Mouse (Mus musculus) liver, embryonic 14.5 days (tissue): Measurements from ENCODE around the gene Cep152. TPM values are rescaled to one million over a fixed set of nuclear protein-coding genes. Genes with fewer than 3 reads are reported as not detected.

Source experiments
- ATAC-seq: fragments of 200-750 bp; cut with Nextera tagmentation; 2 replicates; pipeline ENCODE4 v1.8.0; 2017; ENCODE audit warnings: moderate number of reproducible peaks, mild to moderate bottlenecking, moderate library complexity; ENCODE audit not compliant: insufficient read depth
- DNase-seq, 3 experiments: peaks; one replicate each; pipeline ENCODE4 v3.0.0-alpha.2; 2012 to 2013; ENCODE audit warnings: low read depth in 3 of 3, low spot score in 3 of 3
- H3K27ac ChIP-seq: fragments of 300-500 bp; sonication (generic); 2 replicates; pipeline ENCODE4 v1.5.1; 2014; ENCODE audit warnings: moderate library complexity, mild to moderate bottlenecking, control low read depth, inconsistent platforms
- H3K27me3 ChIP-seq: fragments of 300-500 bp; sonication (generic); 2 replicates; pipeline ENCODE4 v1.6.1; 2014; ENCODE audit warnings: mild to moderate bottlenecking, low read length, moderate library complexity; ENCODE audit not compliant: control insufficient read depth, insufficient read depth
- H3K36me3 ChIP-seq: fragments of 300-500 bp; sonication (generic); replicated peaks from 2 replicates; pipeline ENCODE4 v1.6.1; 2014; ENCODE audit warnings: low read depth; ENCODE audit not compliant: control insufficient read depth, insufficient read depth
- H3K4me1 ChIP-seq, 2 experiments: fragments of 200-500 bp in 1 of 2; fragments of 300-500 bp in 1 of 2; sonication (generic) in 1 of 2; replicated peaks; 2 replicates each; pipeline ENCODE4 v1.6.1; 2012 to 2014; ENCODE audit warnings: antibody characterized with exemption in 1 of 2, inconsistent platforms in 1 of 2, low read length in 1 of 2; ENCODE audit not compliant: control insufficient read depth in 2 of 2, insufficient read depth in 2 of 2
- H3K4me2 ChIP-seq: fragments of 300-500 bp; sonication (generic); 2 replicates; pipeline ENCODE4 v1.6.1; 2014; ENCODE audit warnings: low read depth, mild to moderate bottlenecking, control low read depth, moderate library complexity
- H3K4me3 ChIP-seq, 2 experiments: fragments of 200-500 bp in 1 of 2; fragments of 300-500 bp in 1 of 2; sonication (generic) in 1 of 2; 2 replicates each; pipeline ENCODE4 v1.5.1; 2012 to 2014; ENCODE audit warnings: low read depth in 2 of 2, low read length in 2 of 2, mild to moderate bottlenecking in 2 of 2, control low read depth in 1 of 2, inconsistent platforms in 1 of 2, moderate library complexity in 1 of 2; ENCODE audit not compliant: insufficient read depth in 1 of 2
- H3K9ac ChIP-seq: fragments of 300-500 bp; sonication (generic); replicated peaks from 2 replicates; pipeline ENCODE4 v1.6.1; 2014; ENCODE audit warnings: mild to moderate bottlenecking, control low read depth, moderate library complexity
- H3K9me3 ChIP-seq: fragments of 300-500 bp; sonication (generic); 2 replicates; pipeline ENCODE4 v1.6.1; 2016; ENCODE audit warnings: low read length, mixed read lengths; ENCODE audit not compliant: control insufficient read depth
- CTCF ChIP-seq: IDR thresholded peaks from 2 replicates; pipeline ENCODE4 v1.5.1; 2016; ENCODE audit warnings: antibody characterized with exemption, low read depth, control low read depth
- EP300 ChIP-seq: IDR thresholded peaks from 2 replicates; pipeline ENCODE4 v1.6.1; 2016; ENCODE audit warnings: antibody characterized with exemption, low read depth
- WGBS: fragments of 180-500 bp; shearing (Covaris S2); extraction: QIAGEN DNeasy Blood & Tissue Kit; methylation state at CpG from one replicate; pipeline ENCODE4 v1.1.7; 2014; ENCODE audit not compliant: insufficient replicate concordance; 5-methylcytosine and 5-hydroxymethylcytosine counted together
- polyA plus RNA-seq, 2 experiments: library from polyadenylated mRNA; depleted of rRNA in 1 of 2; stranded (reverse) in 1 of 2; unstranded in 1 of 2; fragments of >200 nt; fragmentation: Nextera tagmentation in 1 of 2; extraction: Ambion mirVana in 1 of 2; gene quantifications; 2 replicates each; pipeline versions ENCODE4 v1.2.1 to v1.2.3; 2012 to 2014

The Cep152 gene
- polyA plus RNA-seq, 2 experiments, result 4.1 to 4.2 TPM

- Histone ChIP-seq H3K9me3 (no peaks in the 10 kb centered on the region), H3K27me3 (no peaks in the 10 kb centered on the region), H3K4me1 (peaks cover 20 to 28% of the 10 kb centered on the region in 2 experiments), H3K4me2 (peak overlapping the region; percentile 49; the same call in 1 of the 2 replicates), H3K27ac (no peak overlapping the region), H3K4me3 (no peak overlapping the region), H3K36me3 (no peaks in the 10 kb centered on the region), H3K9ac (no peak overlapping the region)
- no peak for TF ChIP-seq CTCF
- no peak for TF ChIP-seq EP300
- DNase-seq (no peak), ATAC-seq (no peak)
- WGBS, result 66% methylated on average over 4 of the region's 4 CpGs
Measured at GRCm38 (mm10) chr2:125661156-125661555, 36.2 kb upstream of the Cep152 start.

- H3K4me3 ChIP-seq, result peak overlapping the region in 1 of 2 experiments; percentile 20; a peak in 1 of 4 replicates
- no peaks in the 10 kb centered on the region for H3K36me3 ChIP-seq
- no peak overlapping the region for H3K27ac ChIP-seq
- ATAC-seq, result 0 out of 2 replicates have a peak, but pooled peaks have one; percentile 7
- 33% methylated on average over 20 of the region's 20 CpGs for WGBS
- H3K9ac ChIP-seq, result no peak overlapping the region
- peak overlapping the region; percentile 49 for H3K4me2 ChIP-seq
- peaks cover 15 to 23% of the 10 kb centered on the region in 2 experiments for H3K4me1 ChIP-seq
- no peak for DNase-seq
- no peaks in the 10 kb centered on the region for H3K9me3 ChIP-seq
- no peaks in the 10 kb centered on the region for H3K27me3 ChIP-seq
- TF ChIP-seq CTCF, result no peak
- no peak for TF ChIP-seq EP300
Measured at GRCm38 (mm10) chr2:125660537-125661130, 35.7 kb upstream of the Cep152 start.

- Histone ChIP-seq H3K9me3 (no peaks in the 10 kb centered on the region), H3K27me3 (no peaks in the 10 kb centered on the region), H3K4me3 (peak overlapping the region in 1 of 2 experiments; percentile 20; a peak in 2 of 4 replicates), H3K27ac (no peak overlapping the region), H3K36me3 (no peaks in the 10 kb centered on the region), H3K4me1 (peaks cover 8 to 16% of the 10 kb centered on the region in 2 experiments), H3K9ac (no peak overlapping the region), H3K4me2 (peak overlapping the region; percentile 49)
- TF ChIP-seq CTCF (peak; percentile 90), EP300 (no peak)
- ATAC-seq (peak; percentile 45; the same call in 1 of the 2 replicates), DNase-seq (peak; percentile 43 to 57 (median 55))
- WGBS, result 15% methylated on average over 10 of the region's 10 CpGs
Measured at GRCm38 (mm10) chr2:125659823-125660536, 35.1 kb upstream of the Cep152 start.

GRCm38 (mm10) chr2:125655391-125655790, 30.5 kb upstream of the Cep152 start:
- DNase-seq, result no peak
- Histone ChIP-seq H3K4me1 (0 out of 4 replicates have a peak, but pooled peaks cover 0 to 2% of the 10 kb centered on the region in 2 experiments), H3K27me3 (no peaks in the 10 kb centered on the region), H3K36me3 (no peaks in the 10 kb centered on the region), H3K9ac (no peak overlapping the region), H3K4me2 (no peak overlapping the region), H3K4me3 (no peak overlapping the region), H3K27ac (no peak overlapping the region), H3K9me3 (no peaks in the 10 kb centered on the region)
- whole genome bisulfite sequencing, result 75% methylated on average over 9 of the region's 9 CpGs
- no peak for ATAC-seq
- TF ChIP-seq CTCF (no peak), EP300 (no peak)

GRCm38 (mm10) chr2:125653286-125653685, 28.4 kb upstream of the Cep152 start:
- no peaks in the 10 kb centered on the region for H3K27me3 ChIP-seq
- no peak overlapping the region for H3K9ac ChIP-seq

More at GRCm38 (mm10) chr2:125653286-125653685, 28.4 kb upstream of the Cep152 start:
- no peaks in the 10 kb centered on the region for H3K36me3 ChIP-seq
- no peaks in the 10 kb centered on the region for H3K9me3 ChIP-seq
- TF ChIP-seq CTCF (no peak), EP300 (no peak)
- 69% methylated on average over 2 of the region's 2 CpGs for WGBS
- no peaks in the 10 kb centered on the region for H3K4me1 ChIP-seq
- H3K4me2 ChIP-seq, result no peak overlapping the region
- DNase-seq (no peak), ATAC-seq (no peak)
- H3K4me3 ChIP-seq, result no peak overlapping the region
- H3K27ac ChIP-seq, result no peak overlapping the region
